Mouse (Mus musculus): ENCODE data around the gene Cylc1.

The Cylc1 gene

DNA sequence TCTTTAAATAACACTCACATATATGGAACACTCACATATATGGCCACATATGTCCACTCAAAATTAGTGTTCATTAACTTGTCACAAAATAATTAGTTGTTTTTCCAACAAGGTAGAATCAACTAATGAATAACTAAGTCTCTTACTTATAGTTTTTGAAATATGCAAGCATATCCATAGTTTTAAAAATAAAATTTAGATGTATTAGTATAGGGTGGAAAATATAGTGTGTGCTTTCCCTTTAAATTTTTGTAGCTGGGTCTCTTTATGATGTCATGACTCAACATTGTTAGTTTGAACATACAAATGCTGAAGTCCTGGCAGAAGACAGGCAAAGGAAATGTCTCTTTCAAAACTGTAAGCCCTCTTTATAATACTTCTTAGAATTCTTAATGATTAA is at the start of gene Cylc1:
Gene Cylc1 (plus strand): TSS at position 301 of the 400 bp plus-strand sequence.
- in situ Hi-C loops (cut with MboI, MseI): no loop called here

GRCm38 (mm10) chrX:111078680-111079079 is 31.5 kb upstream of the Cylc1 start:
- in situ Hi-C loops (cut with MboI, MseI): no loop called here

DNA sequence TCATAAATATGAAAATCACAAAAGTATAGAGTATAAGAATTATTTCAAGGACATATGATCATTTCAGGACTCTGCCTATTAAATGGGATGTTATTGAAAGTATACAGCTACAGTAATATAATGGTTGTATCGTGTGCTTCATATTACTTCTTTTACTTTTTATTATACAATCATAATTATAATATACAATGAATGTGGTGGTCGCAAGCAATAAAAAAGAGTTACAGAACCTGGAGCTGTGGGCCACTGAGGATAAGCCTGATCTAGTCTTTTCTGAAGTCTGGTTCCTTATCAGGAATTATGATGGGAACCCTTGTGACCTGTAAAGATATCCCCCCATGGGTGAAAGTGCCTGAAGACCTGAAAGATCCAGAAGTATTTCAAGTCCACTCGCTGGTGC is 57.8 kb downstream of the Cylc1 start, which contains the start of gene Gm10112:
Gene Gm10112 (plus strand): TSS at position 301 of the 400 bp plus-strand sequence.
- in situ Hi-C loops (cut with MboI, MseI): no loop called here
